Mouse (Mus musculus) erythroblast, embryonic 14.5 days (primary cell): ENCODE data around the gene Gps1.

Experiments used
- GATA1 ChIP-seq: IDR thresholded peaks from 2 replicates; pipeline ENCODE4 v1.6.1; 2012; ENCODE audit warnings: low read length, inconsistent platforms, mixed read lengths
- TAL1 ChIP-seq: IDR thresholded peaks from 3 replicates; pipeline ENCODE4 v1.6.1; 2012; ENCODE audit warnings: low read length, inconsistent platforms, mixed read lengths

- TF ChIP-seq TAL1: no peak
- no peak for TF ChIP-seq GATA1
Observed at GRCm38 (mm10) chr11:120823956-120824786, 40.1 kb downstream of the Gps1 start, which contains the start of gene Fasn.
